Mouse (Mus musculus): ENCODE measurements around the gene Tars.

Tars gene

DNA sequence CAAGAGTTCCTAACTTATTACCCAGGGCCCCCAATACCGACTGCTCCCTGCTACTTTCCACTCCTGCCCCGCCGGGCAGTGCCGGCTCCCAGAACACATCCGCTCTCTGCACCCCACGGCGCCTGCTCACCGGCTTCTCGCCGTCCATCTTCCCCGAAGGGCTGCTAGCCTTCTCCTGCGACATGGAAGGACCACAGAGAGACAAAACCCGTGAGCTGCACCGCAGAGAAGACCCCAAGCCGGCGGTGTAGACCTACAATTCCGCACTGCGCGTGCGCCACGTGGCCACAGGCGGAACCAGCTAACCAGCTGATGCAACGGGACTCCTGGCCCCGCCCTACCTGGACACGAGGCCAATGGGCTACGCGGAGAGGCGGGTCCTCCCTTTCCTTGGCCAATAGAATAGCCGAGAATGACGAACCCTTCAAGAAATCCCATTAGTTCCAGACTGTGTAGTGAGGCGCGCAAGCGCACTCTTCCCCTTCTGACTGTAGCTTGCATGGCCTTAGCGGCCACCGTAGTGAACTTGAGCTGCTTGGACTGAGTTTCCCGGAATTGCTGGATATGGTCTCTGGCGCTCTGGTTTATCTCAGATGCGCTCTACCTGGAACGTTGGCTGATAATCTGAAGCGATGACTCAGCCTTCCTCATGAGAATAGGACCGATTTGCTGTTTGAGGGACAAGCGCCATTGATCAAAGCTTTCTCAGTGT, at the start of gene Tars:
Tars (minus strand) TSS at position 310 of the 712 bp plus-strand sequence.
- DNase-seq (ENCODE audit: low spot score in 2 of 2): peak; percentile 95 to 98

DNA sequence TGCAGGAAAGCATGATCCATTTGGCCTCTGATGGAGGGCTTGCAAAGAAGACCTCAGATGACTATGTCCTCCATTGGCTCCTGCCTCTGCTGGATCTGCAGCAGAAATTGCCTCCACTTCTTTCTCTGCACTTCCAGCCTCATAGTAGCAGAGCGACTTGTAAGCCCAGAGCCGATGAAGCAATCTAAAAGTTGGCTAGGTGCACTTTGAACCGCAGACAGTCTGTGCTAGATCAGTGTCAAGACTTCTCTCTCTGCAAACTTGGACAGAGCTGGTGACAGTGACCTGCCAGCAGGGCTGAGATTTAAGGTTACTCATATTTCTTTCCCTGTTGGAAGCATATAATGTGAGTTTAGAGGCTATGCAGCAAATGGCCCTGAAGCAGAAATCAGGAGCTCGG, 37.9 kb upstream of the Tars start:
- DNase-seq (ENCODE audit: low spot score in 2 of 2): no peak

DNA sequence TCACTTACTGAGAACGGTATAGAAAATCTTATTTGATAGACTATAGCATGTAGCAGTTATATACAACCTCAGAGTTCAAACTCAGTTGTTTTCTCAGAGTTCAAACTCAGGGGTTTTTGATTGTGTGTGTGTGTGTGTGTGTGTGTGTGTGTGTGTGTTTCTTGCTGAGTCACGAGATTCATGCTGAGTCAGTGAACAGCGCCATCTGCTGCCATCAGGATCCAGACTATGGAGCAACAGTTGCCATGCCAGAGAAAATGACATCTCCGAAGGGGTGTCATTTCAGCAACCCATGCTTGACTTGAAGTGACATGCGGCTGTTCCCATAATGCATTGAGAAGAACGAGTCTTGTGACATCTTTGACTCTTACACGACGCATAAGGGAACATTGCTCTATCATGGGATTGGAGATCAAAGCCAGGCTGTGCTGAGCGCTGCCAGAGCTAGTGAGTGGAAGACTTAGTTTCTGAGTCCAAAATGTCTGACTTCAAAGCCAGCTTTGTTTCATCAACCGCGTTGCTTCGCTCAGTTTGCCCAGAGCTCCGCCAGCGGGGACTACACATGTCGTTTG, 37.3 kb upstream of the Tars start:
- no peak for DNase-seq (ENCODE audit: low spot score in 2 of 2)

DNA sequence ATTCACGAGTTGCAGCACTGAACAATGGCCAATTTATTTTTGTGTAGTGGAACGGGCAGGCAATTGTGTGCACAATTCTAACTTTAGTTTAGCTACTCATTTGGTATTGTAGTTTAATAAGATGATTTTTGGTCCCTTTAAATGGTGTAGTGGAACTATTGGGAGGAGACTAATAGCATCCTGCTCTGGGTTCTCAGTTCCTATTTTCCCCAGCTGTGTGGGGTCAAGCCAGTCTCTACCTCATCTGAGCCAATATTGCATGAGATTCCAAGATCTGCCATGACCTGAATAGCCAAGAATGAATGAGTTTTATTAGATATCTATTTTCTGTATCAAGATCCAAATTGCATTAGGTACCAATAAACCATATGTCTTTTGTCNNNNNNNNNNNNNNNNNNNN, 27.4 kb upstream of the Tars start:
- DNase-seq (ENCODE audit: low spot score in 2 of 2): no peak

DNA sequence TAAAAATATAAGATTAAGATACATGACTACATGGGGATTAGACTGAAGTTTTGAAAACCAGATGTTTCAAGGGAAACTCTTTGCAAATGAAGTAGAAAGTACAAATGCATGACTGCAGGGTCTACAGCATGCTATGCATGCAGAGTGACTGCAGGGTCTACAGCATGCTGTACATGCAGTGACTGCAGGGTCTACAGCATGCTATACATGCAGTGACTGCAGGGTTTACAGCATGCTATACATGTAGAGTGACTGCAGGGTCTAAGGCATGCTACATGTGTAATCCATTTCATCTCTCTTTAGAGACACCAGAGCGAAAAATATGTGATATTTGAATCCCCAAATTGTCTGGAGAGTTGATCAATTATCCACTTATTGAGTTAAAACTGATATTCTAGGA, 14.0 kb upstream of the Tars start:
- no peak for DNase-seq (ENCODE audit: low spot score in 2 of 2)

DNA sequence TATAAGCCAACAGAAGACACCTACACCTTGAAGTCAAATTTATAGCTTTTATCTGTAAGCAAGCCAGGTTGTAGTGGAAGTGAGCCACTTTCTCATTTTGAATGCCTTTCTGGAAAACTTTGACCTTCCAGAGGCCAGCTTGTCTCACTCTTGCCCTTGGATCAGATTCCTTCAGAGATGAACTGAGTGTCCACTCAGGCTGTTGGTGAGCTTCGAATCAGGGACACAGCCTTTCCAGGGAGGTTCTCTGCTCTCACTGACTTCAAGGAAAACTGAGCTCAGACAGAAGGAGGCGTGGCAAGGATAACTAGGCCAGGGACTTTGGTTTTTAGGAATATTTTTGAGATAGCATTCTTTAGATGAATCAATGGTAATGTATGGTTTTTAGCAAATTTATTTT, 13.1 kb upstream of the Tars start:
- no peak for DNase-seq (ENCODE audit: low spot score in 2 of 2)

DNA sequence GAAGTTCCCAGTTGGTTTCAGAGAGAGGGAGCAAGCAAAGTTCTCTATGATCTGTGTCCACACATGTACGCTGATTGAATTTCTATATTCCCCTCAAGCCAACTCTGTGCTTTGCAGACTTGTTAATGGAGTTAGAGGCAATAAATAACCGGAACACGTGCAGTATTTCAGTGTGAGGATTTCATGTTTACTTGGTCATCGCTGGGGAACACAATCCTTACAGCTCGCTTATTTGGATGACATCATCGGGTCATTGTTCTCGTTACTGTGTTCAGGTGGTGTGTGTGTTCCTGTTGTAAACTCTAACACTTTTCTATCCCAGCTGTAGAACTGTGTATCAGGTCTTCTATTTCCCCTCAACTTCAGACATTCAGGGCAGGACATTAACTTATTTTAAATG, 12.4 kb upstream of the Tars start:
- no peak for DNase-seq (ENCODE audit: low spot score in 2 of 2)

DNA sequence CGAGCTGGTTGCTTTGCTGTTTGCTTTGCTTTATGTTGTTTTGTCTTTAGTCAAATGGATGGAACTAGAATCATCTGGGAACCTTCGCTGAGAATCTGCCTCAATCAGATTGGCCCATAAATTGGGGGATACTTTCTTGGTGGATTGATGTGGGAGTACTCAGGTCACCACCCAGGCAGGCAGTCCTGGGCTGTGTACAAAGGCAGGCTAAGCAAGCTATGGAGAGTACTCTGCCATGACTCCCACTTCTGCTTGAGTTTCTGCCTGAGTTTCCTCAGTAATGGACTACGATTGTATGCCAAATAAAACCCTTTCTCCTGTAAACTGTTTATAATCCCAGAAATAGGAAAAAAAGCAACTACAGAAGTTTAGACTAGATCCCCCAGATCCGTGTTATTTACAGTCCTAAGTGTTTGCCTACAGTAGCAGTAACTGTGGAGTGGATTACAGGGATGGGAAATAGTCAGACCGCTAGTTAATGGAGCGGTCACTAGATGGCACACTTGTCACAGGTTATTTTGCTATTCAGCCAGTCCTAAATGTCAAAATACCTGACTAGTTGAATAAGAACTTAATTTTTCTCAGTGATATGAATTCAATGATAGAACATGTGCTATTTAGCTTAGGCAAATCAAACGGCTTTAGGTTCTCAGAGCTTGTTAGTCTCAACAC, 8.8 kb upstream of the Tars start:
- DNase-seq (ENCODE audit: low spot score in 2 of 2): peak in 1 of 2 experiments; percentile 12

DNA sequence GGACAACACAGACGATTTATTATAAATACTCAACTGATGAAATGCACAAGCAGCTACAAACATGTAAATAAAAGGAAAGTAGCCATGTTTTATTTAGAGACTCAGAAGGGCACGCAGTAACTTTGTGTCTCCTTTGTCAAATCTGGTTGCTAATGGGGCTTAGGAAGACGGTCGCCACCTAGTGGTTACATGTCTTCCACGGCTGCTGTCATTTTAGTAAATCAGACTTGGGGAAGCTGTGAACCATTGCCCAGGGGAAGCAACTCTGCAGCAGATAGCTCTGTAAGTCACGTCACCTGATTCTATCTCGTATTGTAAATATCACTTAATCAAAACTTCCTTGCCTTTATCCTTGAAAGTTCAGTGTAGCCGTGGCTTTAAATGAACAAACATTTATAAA, 7.9 kb upstream of the Tars start:
- peak in 1 of 2 experiments; percentile 30 for DNase-seq (ENCODE audit: low spot score in 2 of 2)

DNA sequence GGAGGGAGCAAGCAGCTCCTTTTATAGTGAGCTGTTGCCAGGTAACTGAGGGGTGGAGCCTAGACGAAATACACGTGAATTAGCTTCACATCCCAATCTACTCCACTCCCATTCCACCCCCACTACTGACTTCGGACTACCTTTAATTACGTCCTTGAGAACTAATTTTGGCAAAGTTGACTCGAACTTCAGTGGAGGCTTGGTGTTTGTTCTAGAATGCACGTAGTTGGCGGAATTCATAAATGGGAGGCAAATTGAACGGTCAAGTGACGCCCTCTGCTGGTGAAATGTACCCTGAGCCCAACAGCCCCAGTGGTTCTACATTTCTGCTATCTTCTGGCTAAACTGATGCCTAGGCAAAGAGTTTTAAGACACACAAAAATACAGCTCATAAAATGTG, 7.3 kb upstream of the Tars start:
- DNase-seq (ENCODE audit: low spot score in 2 of 2): no peak

DNA sequence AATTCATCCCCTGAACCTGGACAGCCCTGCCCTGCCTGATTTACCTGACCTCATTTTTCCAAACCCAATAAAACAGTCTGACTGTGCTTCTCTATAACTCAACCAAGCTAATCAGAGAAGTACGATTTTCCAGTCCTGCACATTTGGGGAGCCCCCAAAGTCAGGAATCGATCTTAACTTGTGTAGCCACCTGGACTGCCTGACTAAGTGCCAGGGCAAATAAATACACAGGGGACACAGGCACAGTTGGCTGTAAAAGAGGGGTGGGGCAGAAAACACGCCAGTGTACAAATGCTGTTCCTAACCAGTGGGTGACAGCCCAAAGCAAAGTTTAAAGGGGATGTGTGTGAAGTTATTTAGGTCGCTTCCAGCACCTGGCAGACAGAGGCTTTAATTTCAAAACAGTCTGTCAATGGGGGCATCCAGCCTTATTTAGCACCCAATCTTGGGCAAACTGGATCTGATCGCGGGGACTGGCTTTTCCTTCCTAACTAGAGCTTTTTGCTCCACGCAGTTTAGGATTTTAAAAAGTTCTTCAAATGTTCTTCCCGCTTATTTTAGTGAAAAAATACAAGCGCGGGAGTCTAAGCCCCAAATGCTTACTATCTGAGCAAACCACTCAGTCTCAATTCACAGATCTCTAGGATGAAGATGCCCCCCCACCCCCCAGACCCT, 652 bp downstream of the Tars start:
- DNase-seq (ENCODE audit: low spot score in 2 of 2): no peak

DNA sequence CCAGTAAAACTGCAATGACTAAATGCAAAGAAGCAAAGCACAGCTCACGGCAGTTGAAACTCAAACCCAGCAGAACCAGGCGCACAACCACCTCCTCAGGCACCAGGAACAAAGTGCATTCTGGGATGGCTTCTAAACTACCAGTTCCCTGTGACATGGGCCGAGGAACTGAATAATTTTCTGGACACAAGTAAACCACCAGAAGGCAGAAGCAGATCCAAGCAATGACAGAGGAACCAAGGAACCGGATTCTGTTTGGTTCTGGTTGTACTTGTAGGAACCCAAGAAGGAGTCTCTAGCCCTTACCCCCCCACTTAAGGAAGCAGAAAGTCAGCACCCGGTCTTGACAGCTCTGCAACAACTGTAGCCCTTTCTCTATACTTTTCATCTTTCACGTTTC, 3.0 kb downstream of the Tars start:
- DNase-seq (ENCODE audit: low spot score in 2 of 2): no peak

DNA sequence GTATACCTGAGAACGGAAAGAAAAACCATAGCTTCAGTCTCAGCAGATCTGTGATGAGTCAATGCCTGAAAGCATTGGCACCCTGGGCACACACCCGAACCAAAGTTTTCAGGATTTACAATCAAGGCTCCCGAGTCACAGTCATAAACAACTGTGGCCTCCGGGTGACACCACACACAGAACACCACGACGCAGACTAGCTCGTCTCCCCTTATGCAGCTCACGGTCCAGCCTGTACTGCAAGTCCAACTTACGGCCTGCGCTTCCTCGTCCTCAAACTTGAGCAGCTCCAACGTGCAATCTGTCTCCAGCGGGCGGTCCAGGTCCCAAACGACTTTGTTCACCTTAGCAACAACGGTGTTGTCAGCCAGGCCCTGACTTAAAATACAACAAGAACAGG, 6.6 kb downstream of the Tars start:
- DNase-seq (ENCODE audit: low spot score in 2 of 2): no peak

DNA sequence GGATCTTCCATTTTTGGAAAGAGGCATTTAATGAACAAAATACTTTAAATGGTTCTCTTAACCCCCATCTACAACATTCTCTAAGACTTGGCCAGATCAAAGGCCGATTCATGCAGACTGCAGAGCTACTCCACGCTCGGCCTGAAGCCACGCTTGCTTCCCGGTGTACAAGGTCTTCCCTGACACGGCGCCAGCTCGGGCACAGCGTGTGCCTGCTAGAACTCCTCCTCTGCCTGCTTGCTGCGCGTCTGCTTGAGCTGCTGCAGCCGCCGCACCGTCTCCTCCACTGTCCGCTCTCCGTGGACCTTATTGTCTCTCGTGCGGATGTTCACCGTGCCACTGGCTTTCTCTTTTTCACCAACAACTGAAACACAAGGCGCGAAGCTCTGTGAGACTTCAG, 15.7 kb downstream of the Tars start:
- no peak for DNase-seq (ENCODE audit: low spot score in 2 of 2)

DNA sequence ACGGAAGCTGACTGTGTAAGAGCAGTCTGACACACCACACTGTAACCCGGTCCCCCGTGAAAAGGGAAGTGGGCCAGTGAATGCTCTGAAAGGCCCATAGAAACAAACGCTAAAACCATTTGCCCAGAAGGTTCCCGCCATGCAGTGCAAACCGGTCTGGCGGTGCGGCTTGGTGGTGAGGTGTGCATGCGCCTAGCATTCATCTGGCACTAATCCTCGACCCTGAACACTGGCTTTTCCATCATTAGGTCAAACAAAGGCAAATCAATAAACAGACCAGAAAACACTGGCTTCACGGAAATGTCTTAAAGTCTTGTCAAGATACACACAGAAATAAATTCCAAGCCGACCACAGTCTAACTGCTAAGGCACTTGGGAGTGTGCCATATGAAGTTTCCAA, 16.9 kb downstream of the Tars start:
- no peak for DNase-seq (ENCODE audit: low spot score in 2 of 2)

DNA sequence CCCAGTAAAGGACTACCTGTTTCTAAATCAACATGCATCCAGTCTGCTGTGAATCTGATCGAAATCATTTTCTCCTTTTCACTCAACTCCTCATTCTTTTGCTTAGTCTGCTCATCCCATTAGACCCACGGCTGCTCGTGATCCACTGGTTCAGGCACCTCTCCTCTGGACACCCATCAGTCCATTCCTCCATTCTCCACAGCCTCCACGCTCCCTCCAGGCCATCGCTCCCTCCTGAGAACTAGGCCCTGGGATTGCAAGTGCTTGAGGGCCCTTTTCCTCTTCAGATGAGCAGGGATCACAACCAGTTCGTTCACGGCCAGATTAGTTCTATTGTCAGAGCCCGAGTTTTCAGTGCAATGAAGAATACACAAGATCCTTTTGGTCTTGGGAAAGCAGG, 18.8 kb downstream of the Tars start:
- no peak for DNase-seq (ENCODE audit: low spot score in 2 of 2)

DNA sequence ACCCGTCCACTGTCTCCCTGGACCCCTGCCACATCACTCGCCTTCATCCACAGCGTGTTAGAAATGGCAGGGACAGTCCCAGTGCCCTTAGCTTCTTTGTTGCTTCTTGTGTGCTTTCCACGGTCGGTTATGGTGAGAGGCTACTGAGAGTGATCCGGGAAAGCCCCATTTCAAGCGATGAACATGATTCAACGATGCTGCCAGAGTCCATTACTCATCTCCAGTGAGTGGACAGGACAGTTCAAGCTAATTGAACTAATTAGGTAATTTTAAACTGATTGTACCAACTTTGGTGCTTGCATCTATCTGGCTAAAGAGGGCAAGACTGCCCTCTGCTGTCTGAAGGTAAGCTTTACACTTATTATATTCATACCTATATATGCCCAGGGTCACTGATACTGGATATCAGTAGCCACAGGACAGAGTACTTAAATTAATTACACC, 19.4 kb downstream of the Tars start:
- DNase-seq (ENCODE audit: low spot score in 2 of 2): no peak

DNA sequence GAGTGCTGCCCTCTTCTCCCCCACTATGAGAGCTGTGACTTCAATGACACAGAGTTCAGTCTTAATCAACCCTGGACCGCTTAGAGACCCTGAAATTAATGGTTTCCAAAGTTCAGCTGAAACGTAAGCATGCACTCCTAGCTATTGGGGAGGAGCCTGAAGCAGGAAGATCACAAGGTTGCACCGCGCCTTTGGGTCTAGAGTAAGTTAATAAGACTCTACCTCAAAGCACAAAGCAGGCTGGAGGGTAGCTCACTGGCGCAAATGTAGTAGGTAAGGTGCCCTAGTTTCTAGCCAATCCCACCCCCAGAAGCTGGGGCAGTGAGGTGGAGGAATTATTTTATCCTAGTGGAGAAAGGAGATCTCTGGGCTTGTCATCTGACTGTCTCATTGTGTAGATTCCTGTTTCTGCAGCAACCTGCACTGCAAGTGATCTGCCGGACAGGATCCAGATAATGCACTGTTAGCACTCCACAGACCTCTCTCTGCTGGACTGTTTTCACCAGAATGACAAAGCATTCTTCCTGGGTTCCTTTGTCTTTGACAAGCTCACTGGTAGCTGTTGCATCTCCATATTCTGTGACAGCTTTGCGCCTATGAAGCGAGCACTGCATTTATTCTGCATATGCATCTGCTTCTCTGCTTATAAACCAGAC, 19.9 kb downstream of the Tars start:
- DNase-seq (ENCODE audit: low spot score in 2 of 2): no peak

DNA sequence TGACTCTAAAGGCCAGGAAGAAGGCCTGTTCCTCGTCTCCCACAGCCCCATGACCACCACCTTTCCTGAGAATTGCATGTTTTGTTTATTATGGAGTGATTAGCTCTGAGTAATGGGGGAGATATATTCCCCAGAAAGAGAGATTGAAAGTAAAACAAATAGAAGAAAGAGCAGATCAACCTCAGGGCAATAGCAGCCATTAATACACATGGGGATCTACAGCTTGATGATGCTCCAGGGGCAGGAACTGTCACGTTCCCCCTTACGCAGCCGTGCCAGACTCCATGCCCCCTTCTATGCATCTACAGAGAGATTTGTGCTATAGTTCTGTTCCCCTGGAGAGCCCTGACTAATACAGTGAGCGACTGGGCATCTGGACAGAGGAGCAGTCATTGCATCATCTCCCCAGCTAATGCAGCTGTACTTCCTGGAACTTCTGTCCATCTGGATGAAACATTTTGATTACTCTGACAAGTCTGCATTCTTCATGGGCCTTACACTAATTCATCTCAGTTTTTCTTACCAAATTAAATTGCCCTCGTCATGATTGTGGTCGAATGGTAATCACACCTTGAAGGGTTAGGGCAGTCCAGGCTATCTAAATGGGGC, 28.9 kb downstream of the Tars start:
- DNase-seq (ENCODE audit: low spot score in 2 of 2): no peak

DNA sequence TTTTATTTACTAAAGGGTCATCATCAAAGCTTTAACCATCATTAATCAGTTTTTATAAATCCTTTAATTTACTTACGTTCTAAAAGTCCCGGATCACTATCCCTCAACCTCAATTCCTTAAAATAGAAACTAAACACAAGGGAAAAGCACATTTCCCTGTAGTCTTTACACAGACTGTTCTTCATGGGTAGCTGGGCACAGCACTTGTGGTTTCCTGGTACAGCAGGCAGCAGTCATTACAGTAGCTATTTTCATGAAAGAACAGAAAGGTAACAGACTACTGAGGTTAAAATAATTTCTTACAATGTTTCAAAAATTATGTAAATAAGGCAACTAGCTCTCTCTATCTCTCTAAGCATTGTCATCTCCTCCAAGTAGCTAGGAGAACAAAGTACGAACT, 29.9 kb downstream of the Tars start:
- no peak for DNase-seq (ENCODE audit: low spot score in 2 of 2)

DNA sequence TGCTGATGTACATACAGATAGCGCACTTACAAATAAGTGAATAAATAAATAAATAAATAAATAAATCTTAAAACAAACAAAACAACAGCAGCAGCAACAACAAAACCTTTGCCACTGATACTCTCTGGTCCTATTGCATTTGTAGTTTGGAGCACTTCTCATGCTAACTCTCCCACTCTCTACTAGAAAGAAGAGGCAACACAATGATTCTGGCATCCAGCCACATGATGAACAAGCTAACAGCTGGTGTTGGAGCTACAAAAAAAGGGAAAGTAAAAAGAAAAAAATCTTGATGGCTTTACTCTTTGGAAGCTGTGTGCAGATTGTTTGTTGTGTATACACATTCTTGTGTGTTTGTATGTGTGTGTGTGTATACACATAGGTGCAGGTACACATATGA, 34.7 kb downstream of the Tars start:
- DNase-seq (ENCODE audit: low spot score in 2 of 2): peak in 1 of 2 experiments; percentile 11

DNA sequence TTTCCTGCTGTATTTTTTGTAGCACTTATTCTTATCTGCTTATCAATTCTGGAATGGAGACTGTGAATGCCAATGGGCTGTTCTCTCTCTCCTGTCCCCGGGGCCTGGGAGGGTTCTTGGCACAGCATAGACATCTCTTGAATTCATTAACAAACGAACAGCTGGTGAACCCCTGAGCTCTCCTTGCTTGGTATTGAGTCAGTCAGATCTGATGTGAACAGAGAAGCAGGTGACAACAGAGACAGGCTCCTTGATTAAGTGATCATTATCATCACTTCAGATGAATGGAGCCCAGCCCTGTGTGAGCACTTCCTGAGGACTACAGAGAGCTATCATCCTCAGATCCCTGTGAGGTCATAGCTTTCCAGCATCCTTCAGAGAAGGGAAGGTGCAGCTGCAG, 35.4 kb downstream of the Tars start:
- no peak for DNase-seq (ENCODE audit: low spot score in 2 of 2)
